Mouse (Mus musculus) kidney, adult 2 months (tissue): ENCODE results near the gene Ccdc121.

ENCODE experiments used
- CTCF ChIP-seq: fragments of 200-500 bp; conservative IDR thresholded peaks from 2 replicates; pipeline ENCODE4 v1.5.1; 2011; ENCODE audit warnings: low read depth, mild to moderate bottlenecking, control low read depth, low read length, moderate library complexity, mixed read lengths; ENCODE audit not compliant: insufficient read depth, insufficient read length
- POLR2A ChIP-seq: fragments of 200-500 bp; IDR thresholded peaks from one replicate; pipeline ENCODE4 v1.6.1; 2011; ENCODE audit warnings: low read depth, low read length, control low read depth

DNA sequence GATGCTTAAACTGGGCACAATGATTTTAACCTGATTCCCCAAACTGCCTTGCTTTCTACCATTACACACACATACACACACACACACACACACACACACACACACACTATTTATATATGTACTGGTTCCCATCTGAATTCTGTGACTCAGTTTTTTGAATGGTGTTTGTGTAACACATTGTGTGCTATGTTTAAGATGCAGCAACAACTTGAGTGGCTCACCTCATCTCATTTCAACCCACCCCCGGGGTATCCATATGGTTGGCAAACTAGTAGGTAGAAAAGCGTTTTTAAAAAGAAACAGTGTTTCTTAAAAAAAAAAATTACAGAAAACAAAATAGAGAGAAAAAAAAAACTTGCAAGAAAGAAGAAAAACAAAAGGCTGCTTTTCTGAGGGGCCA lies 51.0 kb downstream of the Ccdc121 start:
- no peak for TF ChIP-seq CTCF
- no peak for TF ChIP-seq POLR2A
